Mouse (Mus musculus) liver, postnatal 0 days (tissue): ENCODE results near the gene Zfp541. TPM values are rescaled to one million over a fixed set of nuclear protein-coding genes. Genes with fewer than 3 reads are reported as not detected.

Experiments
- ATAC-seq: fragments of 200-750 bp; cut with Nextera tagmentation; 2 replicates; pipeline ENCODE4 v1.8.0; 2017; ENCODE audit warnings: mild to moderate bottlenecking, moderate library complexity
- DNase-seq: peaks from one replicate; pipeline ENCODE4 v3.0.0-alpha.2; 2016
- H3K27ac ChIP-seq: fragments of 300-500 bp; sonication (generic); 2 replicates; pipeline ENCODE4 v1.5.1; 2014; ENCODE audit warnings: antibody characterized with exemption, moderate library complexity, mild to moderate bottlenecking, low read depth
- H3K27me3 ChIP-seq: fragments of 300-500 bp; sonication (generic); 2 replicates; pipeline ENCODE4 v1.6.1; 2014; ENCODE audit warnings: low read length, control low read depth, mixed read lengths; ENCODE audit not compliant: insufficient read depth
- H3K36me3 ChIP-seq: fragments of 300-500 bp; sonication (generic); replicated peaks from 2 replicates; pipeline ENCODE4 v1.6.1; 2014; ENCODE audit warnings: mild to moderate bottlenecking, control low read depth, low read length, moderate library complexity, mixed read lengths; ENCODE audit not compliant: insufficient read depth
- H3K4me1 ChIP-seq: fragments of 300-500 bp; sonication (generic); 2 replicates; pipeline ENCODE4 v1.6.1; 2014; ENCODE audit warnings: antibody characterized with exemption, mild to moderate bottlenecking, control low read depth; ENCODE audit not compliant: insufficient read depth
- H3K4me2 ChIP-seq: fragments of 300-500 bp; sonication (generic); 2 replicates; pipeline ENCODE4 v1.6.1; 2014; ENCODE audit warnings: low read depth, mild to moderate bottlenecking, low read length, moderate library complexity, mixed read lengths
- H3K4me3 ChIP-seq: fragments of 300-500 bp; sonication (generic); 2 replicates; pipeline ENCODE4 v1.5.1; 2014; ENCODE audit warnings: low read depth, low read length
- H3K9ac ChIP-seq: fragments of 300-500 bp; sonication (generic); replicated peaks from 2 replicates; pipeline ENCODE4 v1.6.1; 2014; ENCODE audit warnings: mild to moderate bottlenecking, moderate library complexity
- H3K9me3 ChIP-seq: fragments of 300-500 bp; sonication (generic); 2 replicates; pipeline ENCODE4 v1.6.1; 2016; ENCODE audit warnings: mild to moderate bottlenecking, control low read depth, low read length, mixed read lengths
- CTCF ChIP-seq: sonication (generic); IDR thresholded peaks from 2 replicates; pipeline ENCODE4 v1.5.1; 2016; ENCODE audit warnings: antibody characterized with exemption, low read depth
- EP300 ChIP-seq: IDR thresholded peaks from 2 replicates; pipeline ENCODE4 v1.6.1; 2016; ENCODE audit warnings: antibody characterized with exemption, low read depth, mild to moderate bottlenecking
- WGBS: fragments of 180-500 bp; shearing (Covaris S2); extraction: QIAGEN DNeasy Blood & Tissue Kit; methylation state at CpG from one replicate; pipeline ENCODE4 v1.1.7; 2014; ENCODE audit not compliant: insufficient replicate concordance; 5-methylcytosine and 5-hydroxymethylcytosine counted together
- polyA plus RNA-seq: library from polyadenylated mRNA; unstranded; fragments of >200 nt; fragmentation: Nextera tagmentation; extraction: Ambion mirVana; gene quantifications from 2 replicates; pipeline ENCODE4 v1.2.1, GENCODE M21; 2015

The Zfp541 gene
- polyA plus RNA-seq, 1 experiment from 2014 or later, result not detected

DNA sequence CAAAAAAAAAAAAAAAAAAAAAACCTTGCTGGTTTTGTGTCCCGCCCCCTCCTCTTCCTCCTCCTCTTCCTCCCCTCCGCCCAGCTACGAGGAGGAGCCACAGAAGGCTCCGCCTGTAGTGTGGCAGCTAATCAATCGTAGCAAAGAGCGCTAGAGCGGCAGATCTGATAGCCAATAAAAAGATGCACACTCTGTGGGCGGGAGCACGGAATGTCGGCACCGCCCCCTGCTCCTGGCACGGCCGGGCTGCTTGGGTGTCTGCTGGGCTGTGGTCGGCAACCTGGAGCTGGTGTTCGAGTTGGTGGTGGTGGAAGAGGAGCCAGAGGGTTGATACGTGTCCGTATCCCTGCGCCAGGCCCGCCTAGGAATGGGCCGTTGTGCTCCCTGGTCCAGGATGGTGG, 13.4 kb upstream of the Zfp541 start:
- Histone ChIP-seq H3K9ac (peak overlapping the region; percentile 95), H3K27ac (peak overlapping the region; percentile 94), H3K4me3 (peak overlapping the region; percentile 87), H3K36me3 (no peaks in the 10 kb centered on the region), H3K9me3 (no peaks in the 10 kb centered on the region), H3K27me3 (no peaks in the 10 kb centered on the region), H3K4me1 (peaks cover 58% of the 10 kb centered on the region), H3K4me2 (peak overlapping the region; percentile 82)
- DNase-seq, result peak; percentile 98
- 0% methylated on average over 19 of the region's 20 CpGs for WGBS
- TF ChIP-seq CTCF (no peak), EP300 (no peak)
- peak; percentile 78 for ATAC-seq

DNA sequence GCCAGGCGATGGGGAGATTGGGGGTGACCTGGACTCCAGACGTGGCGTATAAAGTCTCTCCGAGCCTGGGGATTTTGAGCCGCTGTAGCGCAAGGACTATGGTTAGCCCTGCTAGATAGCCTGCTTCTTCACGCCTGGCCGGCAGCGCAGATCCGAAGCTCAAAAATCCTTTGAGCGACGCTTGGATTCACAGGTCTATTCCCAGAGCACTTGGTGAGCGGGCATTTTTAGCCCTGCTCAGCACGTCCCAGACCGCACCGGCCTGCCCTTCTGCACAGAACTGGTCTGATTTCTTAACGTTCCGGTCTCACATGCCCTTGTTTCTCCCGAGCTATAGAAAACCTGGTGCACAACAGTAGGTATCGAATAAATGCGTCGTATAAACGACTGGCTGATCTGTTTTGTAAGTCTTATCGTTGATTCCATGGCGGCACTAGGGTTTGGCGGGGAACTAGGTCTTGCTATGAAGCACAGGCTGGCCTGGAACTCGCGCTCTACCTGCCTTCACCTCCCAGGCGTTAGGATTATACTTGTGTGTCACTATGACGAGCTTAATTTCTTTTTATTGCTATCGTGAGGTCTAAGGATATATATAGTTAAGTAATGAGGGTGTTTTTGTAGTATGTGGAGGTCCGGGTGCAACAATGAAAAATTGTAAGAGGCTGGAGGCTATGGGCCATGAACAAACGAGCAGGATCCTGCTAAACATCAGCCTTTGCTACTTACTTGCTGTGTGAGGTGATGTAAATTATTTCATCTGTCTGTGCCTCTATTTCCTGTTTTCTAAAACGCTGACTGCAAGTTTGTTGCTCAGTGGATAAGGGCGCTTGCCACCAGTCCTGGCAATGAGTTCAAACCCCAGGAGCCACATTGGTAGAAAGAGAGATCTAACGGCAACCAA, 12.7 kb upstream of the Zfp541 start:
- 4% methylated on average over 36 of the region's 36 CpGs for WGBS
- peak overlapping the region; percentile 88 for H3K27ac ChIP-seq
- peaks cover 59% of the 10 kb centered on the region for H3K4me1 ChIP-seq
- DNase-seq, result peak; percentile 36
- H3K9ac ChIP-seq, result peak overlapping the region; percentile 95
- H3K9me3 ChIP-seq, result no peaks in the 10 kb centered on the region
- no peaks in the 10 kb centered on the region for H3K36me3 ChIP-seq
- peak overlapping the region; percentile 87 for H3K4me3 ChIP-seq
- H3K27me3 ChIP-seq, result no peaks in the 10 kb centered on the region
- no peak for ATAC-seq
- TF ChIP-seq CTCF, result no peak
- no peak for TF ChIP-seq EP300
- H3K4me2 ChIP-seq, result peak overlapping the region; percentile 82

DNA sequence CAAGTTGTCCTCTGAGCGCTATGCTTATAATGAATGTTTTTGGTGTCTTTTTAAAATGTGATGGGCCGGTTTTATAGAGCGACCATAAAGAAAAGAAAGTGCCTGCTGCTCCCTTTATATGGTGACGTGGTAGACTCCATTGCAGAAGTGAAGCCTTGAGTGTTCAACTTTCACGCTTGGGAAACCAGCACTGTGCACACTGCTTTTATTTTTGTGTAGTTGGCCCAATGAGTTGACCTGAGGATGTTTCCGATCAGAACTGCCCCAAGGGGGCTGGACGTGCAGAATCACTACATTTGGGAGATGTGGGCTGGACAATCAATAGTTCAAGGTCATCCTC, 12.1 kb upstream of the Zfp541 start:
- ATAC-seq (no peak), DNase-seq (no peak)
- Histone ChIP-seq H3K4me3 (peak overlapping the region; percentile 87), H3K27ac (peak overlapping the region; percentile 88), H3K4me1 (peaks cover 57% of the 10 kb centered on the region), H3K9me3 (no peaks in the 10 kb centered on the region), H3K9ac (peak overlapping the region; percentile 95), H3K4me2 (peak overlapping the region; percentile 82), H3K36me3 (no peaks in the 10 kb centered on the region), H3K27me3 (no peaks in the 10 kb centered on the region)
- TF ChIP-seq CTCF (no peak), EP300 (no peak)
- WGBS, result 46% methylated on average over 7 of the region's 7 CpGs

DNA sequence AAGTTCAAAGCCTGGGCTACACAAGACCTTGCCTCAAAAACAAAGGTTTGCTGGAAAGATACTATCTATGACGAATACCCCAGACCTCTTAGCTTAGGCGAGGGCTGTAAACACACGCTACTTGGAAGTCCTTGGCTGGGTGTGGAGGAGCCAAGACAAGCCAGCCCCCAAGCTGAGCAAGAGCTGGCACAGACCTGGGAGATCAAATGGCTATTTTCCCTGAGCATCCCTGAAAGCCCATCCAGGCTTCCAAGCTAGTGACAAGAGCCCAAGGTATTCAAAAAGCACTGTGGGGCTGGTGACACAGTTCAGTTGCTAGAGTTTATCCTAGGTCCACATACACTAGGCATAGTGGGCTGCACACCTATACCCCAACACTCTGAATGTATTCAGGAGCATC, 11.0 kb upstream of the Zfp541 start:
- TF ChIP-seq EP300 (no peak), CTCF (no peak)
- Histone ChIP-seq H3K4me3 (peak overlapping the region; percentile 87; the same call in 1 of the 2 replicates), H3K36me3 (no peaks in the 10 kb centered on the region), H3K27me3 (no peaks in the 10 kb centered on the region), H3K27ac (peak overlapping the region; percentile 88; the same call in 1 of the 2 replicates), H3K9ac (no peak overlapping the region), H3K4me1 (peaks cover 49% of the 10 kb centered on the region), H3K9me3 (no peaks in the 10 kb centered on the region), H3K4me2 (peak overlapping the region; percentile 82)
- 83% methylated on average over 3 of the region's 3 CpGs for WGBS
- no peak for ATAC-seq
- DNase-seq, result no peak

DNA sequence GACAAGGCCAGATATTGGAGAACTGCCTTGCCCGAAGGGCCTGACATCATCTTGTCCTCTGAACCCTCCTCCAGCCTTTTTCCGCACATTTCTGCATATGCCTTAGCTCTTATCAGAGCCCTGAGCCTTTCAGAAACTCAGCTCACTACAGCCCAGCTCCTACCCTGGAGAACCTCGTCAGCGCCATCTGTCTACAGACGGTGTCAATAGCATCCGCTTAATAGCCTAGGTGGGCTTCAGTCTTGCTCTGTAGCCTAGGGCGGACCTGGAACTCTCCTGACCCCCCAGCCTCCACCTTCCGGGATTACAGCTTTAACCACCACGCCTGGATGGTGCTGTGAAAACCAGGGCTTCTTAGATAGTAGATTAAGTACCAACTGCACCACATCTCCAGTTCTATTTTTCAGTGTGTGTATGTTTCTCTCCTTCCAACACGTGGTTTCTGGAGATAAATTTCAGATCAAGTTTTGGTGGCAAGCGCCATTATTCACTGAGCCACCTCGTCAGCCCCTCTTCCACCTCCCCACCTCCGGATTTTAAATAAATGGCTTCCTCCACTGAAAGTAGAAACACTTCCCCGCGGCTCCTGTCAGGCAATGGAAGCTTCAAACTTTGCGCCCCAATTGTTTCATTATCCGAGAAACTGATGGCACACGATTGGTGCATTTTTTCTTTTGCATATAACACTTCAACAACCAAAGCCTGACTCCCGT, 9.6 kb upstream of the Zfp541 start:
- under 1% methylated on average over 19 of the region's 19 CpGs for WGBS
- Histone ChIP-seq H3K27ac (peak overlapping the region; percentile 98), H3K9ac (peak overlapping the region; percentile 82), H3K4me2 (peak overlapping the region; percentile 82), H3K36me3 (no peaks in the 10 kb centered on the region), H3K4me1 (peaks cover 40% of the 10 kb centered on the region), H3K9me3 (no peaks in the 10 kb centered on the region), H3K4me3 (peak overlapping the region; percentile 73), H3K27me3 (no peaks in the 10 kb centered on the region)
- DNase-seq (peak; percentile 87), ATAC-seq (peak; percentile 32)
- TF ChIP-seq EP300 (no peak), CTCF (peak; percentile 96)

DNA sequence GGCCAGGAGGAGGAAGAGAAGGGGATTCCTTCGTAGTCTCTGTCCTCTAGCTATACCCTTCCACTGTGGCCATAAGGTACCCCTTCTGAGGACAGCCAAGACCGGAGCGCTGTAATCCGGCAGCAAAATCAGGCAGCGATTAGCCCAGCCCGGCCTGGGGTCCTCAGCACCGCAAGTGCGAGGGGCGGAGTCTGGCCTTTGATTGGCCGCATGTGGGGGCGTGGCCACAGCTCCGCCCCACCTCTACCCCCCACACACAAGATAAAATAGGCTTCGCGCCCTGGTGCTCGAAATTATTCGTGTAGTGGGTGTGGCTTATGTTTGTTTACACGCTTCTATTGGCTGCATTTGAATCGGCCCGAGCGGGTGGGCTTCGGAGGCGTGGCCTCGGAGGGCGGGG, 8.9 kb upstream of the Zfp541 start:
- peak overlapping the region; percentile 82 for H3K4me2 ChIP-seq
- TF ChIP-seq EP300, result peak; percentile 43
- no peak for TF ChIP-seq CTCF
- H3K27me3 ChIP-seq, result no peaks in the 10 kb centered on the region
- ATAC-seq (peak; percentile 77), DNase-seq (peak; percentile 96)
- peaks cover 40% of the 10 kb centered on the region for H3K4me1 ChIP-seq
- H3K4me3 ChIP-seq, result peak overlapping the region; percentile 73
- WGBS, result 1% methylated on average over 24 of the region's 24 CpGs
- H3K9me3 ChIP-seq, result no peaks in the 10 kb centered on the region
- peak overlapping the region; percentile 82 for H3K9ac ChIP-seq
- peak overlapping the region; percentile 98 for H3K27ac ChIP-seq
- no peaks in the 10 kb centered on the region for H3K36me3 ChIP-seq
